ENCODE assay signal across 8 mouse cellular contexts in the genomic region with DNA sequence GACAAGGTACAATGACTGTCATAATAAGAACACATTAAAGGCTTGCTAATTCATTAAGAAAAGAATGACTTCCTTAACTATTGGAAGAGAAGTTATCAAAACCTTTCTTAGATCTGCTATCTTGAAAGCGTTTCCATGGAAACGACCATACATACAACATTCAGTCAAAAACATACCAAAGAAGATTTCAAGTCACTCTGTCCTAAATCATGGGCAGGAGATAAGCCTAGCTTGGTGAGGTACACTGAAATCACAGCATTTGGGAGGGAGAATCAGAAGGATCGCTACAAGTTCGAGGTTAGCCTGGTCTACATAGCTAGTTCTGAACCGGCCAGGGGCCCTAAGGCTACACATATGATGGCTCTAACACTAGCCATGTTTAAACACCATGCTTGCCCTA. TPM values are rescaled to one million over a fixed set of nuclear protein-coding genes. Genes with fewer than 3 reads are reported as not detected.
DNase-seq lines count a peak whose midpoint lies in the region; ATAC-seq and TF ChIP-seq lines count a peak whose summit lies in the region.

No protein-coding gene starts in this region.

- no peak for DNase-seq in layer of hippocampus, adult 2 months (ENCODE audit: low spot score in 2 of 2)
- DNase-seq in layer of hippocampus, postnatal 14 days (ENCODE audit: low spot score in 2 of 2): no peak
- peak; percentile 10 for DNase-seq in hindlimb bud, embryonic 11.5 days (ENCODE audit: extremely low spot score, low read depth, low spot score)
- no peak for DNase-seq in neural tube, embryonic 11.5 days (ENCODE audit: low spot score)
- no peak for DNase-seq in ovary, postnatal 14 days (ENCODE audit: low spot score)
- DNase-seq in cerebellum, adult 8-10 months: no peak
- no peak for DNase-seq in adrenal gland, postnatal 36 days

- H3K4me2 ChIP-seq in neural tube, embryonic 11.5 days (ENCODE audit: low read depth): peak overlapping the region; percentile 63

- 66% methylated on average over 5 of the region's 5 CpGs for WGBS in neural tube, embryonic 11.5 days

- no peaks in the 10 kb centered on the region for H3K36me3 ChIP-seq in neural tube, embryonic 11.5 days (ENCODE audit: control insufficient read depth, insufficient read depth, low read length)

- peak overlapping the region; percentile 97 for H3K27ac ChIP-seq in layer of hippocampus, adult 2 months
- H3K27ac ChIP-seq in brown adipose tissue, adult 24 weeks (replicated peaks; ENCODE audit: low read depth, low read length): peak overlapping the region; percentile 97; the same call in 1 of the 2 replicates
- no peak overlapping the region for H3K27ac ChIP-seq in neural tube, embryonic 11.5 days (ENCODE audit: low read depth, low read length)

- no peak for TF ChIP-seq CTCF in layer of hippocampus, adult 2 months (conservative IDR thresholded peaks at IDR 0.05)

- no peaks in the 10 kb centered on the region for H3K4me1 ChIP-seq in brown adipose tissue, adult 24 weeks (ENCODE audit: control insufficient read depth, insufficient read depth, insufficient read length, low read length)
- peaks cover 2% of the 10 kb centered on the region; the same call in 1 of the 2 replicates for H3K4me1 ChIP-seq in neural tube, embryonic 11.5 days (ENCODE audit: control insufficient read depth, insufficient read depth, low read length)

- H3K9ac ChIP-seq in neural tube, embryonic 11.5 days (ENCODE audit: low read length): peak overlapping the region; percentile 91

- peak overlapping the region; percentile 93 for H3K4me3 ChIP-seq in layer of hippocampus, adult 2 months
- H3K4me3 ChIP-seq in brown adipose tissue, adult 24 weeks (ENCODE audit: insufficient read depth, low read depth, low read length): peak overlapping the region; percentile 92
- peak overlapping the region; percentile 85 for H3K4me3 ChIP-seq in neural tube, embryonic 11.5 days (ENCODE audit: low read depth, low read length)

- ATAC-seq in neural tube, embryonic 11.5 days (ENCODE audit: insufficient read depth, low FRiP score, low TSS enrichment): no peak

- no peaks in the 10 kb centered on the region for H3K27me3 ChIP-seq in neural tube, embryonic 11.5 days (ENCODE audit: control insufficient read depth, insufficient read depth, low read length)

- no peaks in the 10 kb centered on the region for H3K9me3 ChIP-seq in neural tube, embryonic 11.5 days (ENCODE audit: control insufficient read depth, low read length)

RNA-seq across cellular contexts. Expression of gene Armh3, which starts 0.9 kb away (rescaled TPM):
- 10 to 100 TPM; 19.0 to 20.6 TPM for total RNA-seq in layer of hippocampus, adult 2 months (2021)
- total RNA-seq in layer of hippocampus, postnatal 14 days (2021): 10 to 100 TPM; 21.0 to 21.3 TPM
- polyA plus RNA-seq in brown adipose tissue, adult 24 weeks (2012; ENCODE audit: insufficient read depth, insufficient read length, missing spikeins): 6.6 and 8.3 TPM in 2 replicates
- polyA plus RNA-seq in neural tube, embryonic 11.5 days (2014; fragmentation: Nextera tagmentation; extraction: Ambion mirVana): 16.7 and 17.9 TPM in 2 replicates
- 10 to 100 TPM; 12.9 to 17.9 TPM for total RNA-seq in adrenal gland, postnatal 36 days (2021)

RNA-seq across cellular contexts. Expression of gene Hps6, which starts 5.9 kb away (rescaled TPM):
- 1 to 10 TPM; 6.3 to 8.2 TPM for total RNA-seq in layer of hippocampus, adult 2 months (2021)
- total RNA-seq in layer of hippocampus, postnatal 14 days (2021): 1 to 10 TPM; 4.9 to 5.9 TPM
- 1.8 and 2.1 TPM in 2 replicates for polyA plus RNA-seq in brown adipose tissue, adult 24 weeks (2012; ENCODE audit: insufficient read depth, insufficient read length, missing spikeins)
- polyA plus RNA-seq in neural tube, embryonic 11.5 days (2014; fragmentation: Nextera tagmentation; extraction: Ambion mirVana): 2.6 and 2.9 TPM in 2 replicates
- 10 to 100 TPM; 13.8 to 19.7 TPM for total RNA-seq in adrenal gland, postnatal 36 days (2021)

RNA-seq across cellular contexts. Expression of gene Pprc1, which starts 47.3 kb away (rescaled TPM):
- total RNA-seq in layer of hippocampus, adult 2 months (2021): 10 to 100 TPM; 25.4 to 33.7 TPM
- 10 to 100 TPM; 23.4 to 29.0 TPM for total RNA-seq in layer of hippocampus, postnatal 14 days (2021)
- 3.9 and 6.6 TPM in 2 replicates for polyA plus RNA-seq in brown adipose tissue, adult 24 weeks (2012; ENCODE audit: insufficient read depth, insufficient read length, missing spikeins)
- 42.2 and 46.1 TPM in 2 replicates for polyA plus RNA-seq in neural tube, embryonic 11.5 days (2014; fragmentation: Nextera tagmentation; extraction: Ambion mirVana)
- 10 to 100 TPM; 28.6 to 49.3 TPM for total RNA-seq in adrenal gland, postnatal 36 days (2021)

RNA-seq across cellular contexts. Expression of gene Ldb1, which starts 47.6 kb away (rescaled TPM):
- total RNA-seq in layer of hippocampus, adult 2 months (2021): 100 to 1,000 TPM; 113 to 119 TPM
- 100 to 1,000 TPM in 1 of 2 experiments, 10 to 100 TPM in 1; 95.3 to 103 TPM for total RNA-seq in layer of hippocampus, postnatal 14 days (2021)
- polyA plus RNA-seq in brown adipose tissue, adult 24 weeks (2012; ENCODE audit: insufficient read depth, insufficient read length, missing spikeins): 23.9 and 26.5 TPM in 2 replicates
- polyA plus RNA-seq in neural tube, embryonic 11.5 days (2014; fragmentation: Nextera tagmentation; extraction: Ambion mirVana): 93.0 and 97.9 TPM in 2 replicates
- 10 to 100 TPM; 57.5 to 64.0 TPM for total RNA-seq in adrenal gland, postnatal 36 days (2021)
